Mouse (Mus musculus) liver, adult (tissue): Measurements from ENCODE around the gene Smim24.
A peak's percentile ranks its signal among the peaks of the same experiment; 100 is the strongest.

Experiments used
- GATA4 ChIP-seq: IDR thresholded peaks from 2 replicates; pipeline ENCODE4 v1.6.1; 2014; ENCODE audit warnings: mild to moderate bottlenecking, low read length; ENCODE audit not compliant: insufficient replicate concordance

The Smim24 gene

GRCm38 (mm10) chr10:81358841-81359240 lies 34.0 kb upstream of the Smim24 start:
- TF ChIP-seq GATA4, result no peak

GRCm38 (mm10) chr10:81360721-81361120 lies 32.1 kb upstream of the Smim24 start:
- TF ChIP-seq GATA4, result no peak

GRCm38 (mm10) chr10:81362336-81362949 lies 30.4 kb upstream of the Smim24 start:
- TF ChIP-seq GATA4, result no peak

GRCm38 (mm10) chr10:81363436-81364346 lies 29.2 kb upstream of the Smim24 start:
- no peak for TF ChIP-seq GATA4

GRCm38 (mm10) chr10:81364666-81365065 lies 28.2 kb upstream of the Smim24 start:
- TF ChIP-seq GATA4, result no peak

- TF ChIP-seq GATA4, result no peak
Measured at GRCm38 (mm10) chr10:81365073-81365472, 27.8 kb upstream of the Smim24 start.

- TF ChIP-seq GATA4, result no peak
Measured at GRCm38 (mm10) chr10:81365672-81366476, 27.0 kb upstream of the Smim24 start, which contains the start of gene 4930404N11Rik. Gene 4930404N11Rik, minus strand, starts transcription at chr10:81365816.

GRCm38 (mm10) chr10:81366477-81367206 lies 26.2 kb upstream of the Smim24 start:
- TF ChIP-seq GATA4, result no peak

- TF ChIP-seq GATA4, result no peak
Measured at GRCm38 (mm10) chr10:81367207-81367495, 25.7 kb upstream of the Smim24 start.

- no peak for TF ChIP-seq GATA4
Measured at GRCm38 (mm10) chr10:81375322-81375721, 17.5 kb upstream of the Smim24 start.

- no peak for TF ChIP-seq GATA4
Measured at GRCm38 (mm10) chr10:81376561-81377361, 16.1 kb upstream of the Smim24 start.

- TF ChIP-seq GATA4, result no peak
Measured at GRCm38 (mm10) chr10:81377362-81377664, 15.5 kb upstream of the Smim24 start.

GRCm38 (mm10) chr10:81377793-81378552 lies 14.9 kb upstream of the Smim24 start, which contains the start of gene Fzr1:
Gene Fzr1, minus strand, starts transcription at chr10:81378516.
- 0 out of 2 replicates have a peak, but pooled peaks have one; percentile 45 for TF ChIP-seq GATA4
